Mouse (Mus musculus): Measurements from ENCODE around the gene Slc1a3.
A peak's percentile ranks its signal among the peaks of the same experiment; 100 is the strongest.

Slc1a3 gene

DNA sequence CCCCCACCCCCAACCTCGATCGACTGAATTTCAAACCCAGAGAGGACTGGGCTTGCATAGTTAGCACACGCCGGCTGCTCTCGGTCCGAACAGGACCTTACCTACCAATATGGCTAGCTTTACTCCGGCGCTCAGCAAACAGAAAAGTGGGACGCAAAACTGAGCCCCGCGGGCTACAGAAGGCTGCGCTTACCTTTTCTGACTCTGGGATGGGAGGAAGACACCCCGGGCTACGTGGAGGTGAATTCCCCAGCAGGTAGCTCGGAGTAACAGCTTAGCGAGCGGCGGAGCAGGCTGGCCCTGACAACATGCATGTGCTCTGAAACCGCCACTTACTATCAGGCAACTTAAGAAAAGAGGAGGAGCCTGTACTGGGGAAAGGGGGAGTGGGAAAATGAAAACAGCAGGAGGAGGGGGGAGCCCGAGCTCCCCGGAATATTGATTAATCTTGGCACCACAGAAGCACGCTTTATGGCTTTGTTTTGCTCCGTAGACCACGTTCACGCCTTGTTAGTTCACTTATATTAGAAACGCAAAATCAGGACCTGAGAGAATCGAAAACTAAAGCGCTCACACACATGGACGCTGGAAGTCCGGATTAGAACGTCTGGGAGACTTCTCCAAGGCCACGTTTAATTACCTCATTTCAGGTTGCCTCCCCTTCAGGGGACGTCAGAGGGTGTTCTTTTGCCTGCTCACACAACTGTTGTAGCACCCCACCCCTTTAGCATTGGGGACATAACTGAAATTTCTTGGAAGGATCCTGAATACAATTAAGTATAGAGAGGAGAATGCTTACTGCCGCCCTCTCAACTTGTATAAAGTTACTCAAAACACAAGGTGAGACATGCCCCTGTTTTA lies at the start of gene Slc1a3:
Slc1a3 (minus strand) TSS at position 619 of the 861 bp plus-strand sequence.
- no peak for DNase-seq (ENCODE audit: low read depth)

DNA sequence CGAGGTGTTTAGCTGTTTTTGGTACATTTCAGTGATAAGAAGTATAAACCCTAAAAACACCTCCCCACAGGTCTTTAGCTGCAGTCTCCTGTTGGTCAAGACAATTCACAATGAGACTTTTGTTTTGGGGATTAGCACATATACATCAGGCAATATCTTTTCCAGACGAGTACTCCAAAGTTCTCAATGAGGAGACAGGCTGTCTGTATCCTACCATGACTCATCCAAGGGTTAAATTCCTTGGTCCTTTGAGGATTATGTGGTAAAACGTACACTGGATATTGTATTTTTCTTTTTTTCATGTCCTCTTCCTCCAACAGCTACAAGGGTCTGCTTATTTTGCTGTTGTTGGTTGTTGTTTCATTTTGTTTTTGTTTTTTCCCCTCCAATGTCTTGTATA lies 48.5 kb upstream of the Slc1a3 start:
- peak; percentile 12 for DNase-seq (ENCODE audit: low read depth)

DNA sequence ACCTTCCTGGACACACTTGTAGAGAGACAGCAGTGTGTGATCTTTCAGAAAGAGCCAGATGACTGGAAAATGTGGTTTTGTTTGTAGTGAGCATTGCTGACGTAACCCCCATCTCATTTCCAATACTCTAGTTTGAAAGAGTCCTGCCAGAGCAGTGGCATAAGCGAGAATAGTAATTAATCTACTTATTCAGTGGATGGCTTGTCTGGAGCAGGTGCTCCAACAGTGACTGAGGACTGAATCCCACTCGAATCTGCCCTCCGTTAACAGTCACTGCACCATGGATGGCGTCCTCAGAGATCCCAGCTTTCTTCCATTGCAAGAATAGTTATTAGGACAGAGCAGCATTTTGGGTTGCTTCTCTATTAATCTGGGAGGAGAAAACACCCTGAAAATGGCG lies 45.9 kb upstream of the Slc1a3 start:
- DNase-seq (ENCODE audit: low read depth), result no peak

DNA sequence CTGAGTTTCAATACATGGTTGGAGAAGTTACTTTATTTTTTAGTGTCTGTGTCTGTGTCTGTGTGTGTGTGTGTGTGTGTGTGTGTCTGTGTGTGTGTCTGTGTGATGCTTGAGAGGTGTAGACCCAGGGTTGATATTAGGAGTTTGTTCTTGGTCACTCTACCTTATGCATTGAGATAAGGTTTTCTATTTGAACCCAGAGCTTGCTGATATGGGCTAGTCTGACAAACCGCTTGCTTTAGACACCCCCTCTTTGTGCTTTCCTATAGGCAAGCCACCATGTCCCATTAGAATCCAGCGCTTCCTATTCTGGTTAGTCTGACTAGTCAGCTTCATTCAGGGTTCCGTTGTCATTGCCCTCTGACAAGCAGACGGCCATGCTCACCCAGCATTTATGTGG lies 39.2 kb upstream of the Slc1a3 start:
- no peak for DNase-seq (ENCODE audit: low read depth)

DNA sequence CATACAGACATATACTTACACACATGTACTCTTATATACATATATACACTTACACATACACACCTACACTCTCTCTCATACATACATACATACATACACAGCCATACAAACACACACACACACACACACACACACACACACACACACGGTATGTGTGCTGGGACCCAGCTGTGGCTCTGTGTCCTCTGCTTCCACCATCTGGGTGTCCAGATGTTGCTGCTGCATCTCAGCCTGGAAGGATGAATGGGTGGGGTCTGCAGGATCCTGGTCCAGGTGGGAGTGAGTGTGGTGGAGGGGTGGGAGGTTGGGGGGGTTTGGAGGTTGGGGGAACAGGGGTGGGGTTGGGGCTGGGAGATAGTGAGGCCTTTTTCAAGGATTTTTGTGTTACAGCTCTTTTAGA lies 38.2 kb upstream of the Slc1a3 start:
- DNase-seq (ENCODE audit: low read depth), result no peak

DNA sequence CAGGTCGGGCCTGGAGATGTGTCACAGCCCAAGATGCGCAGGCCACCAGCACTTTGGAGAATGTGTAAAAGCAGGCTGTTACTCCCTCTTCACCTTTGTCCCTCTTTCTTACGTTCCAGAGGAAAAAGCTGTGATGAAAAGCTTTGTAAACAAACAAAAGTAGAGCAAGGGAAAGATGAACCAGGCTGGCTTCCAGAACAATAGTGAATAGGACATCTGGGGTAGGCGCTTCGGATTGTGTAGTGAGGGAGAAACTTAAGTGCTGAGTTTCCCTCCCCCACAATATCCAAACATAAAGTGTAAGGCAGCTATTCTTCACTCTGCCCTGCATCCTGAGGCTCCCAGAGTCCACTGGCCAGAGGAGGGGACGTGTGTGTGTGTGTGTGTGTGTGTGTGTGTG lies 31.0 kb upstream of the Slc1a3 start:
- no peak for DNase-seq (ENCODE audit: low read depth)

DNA sequence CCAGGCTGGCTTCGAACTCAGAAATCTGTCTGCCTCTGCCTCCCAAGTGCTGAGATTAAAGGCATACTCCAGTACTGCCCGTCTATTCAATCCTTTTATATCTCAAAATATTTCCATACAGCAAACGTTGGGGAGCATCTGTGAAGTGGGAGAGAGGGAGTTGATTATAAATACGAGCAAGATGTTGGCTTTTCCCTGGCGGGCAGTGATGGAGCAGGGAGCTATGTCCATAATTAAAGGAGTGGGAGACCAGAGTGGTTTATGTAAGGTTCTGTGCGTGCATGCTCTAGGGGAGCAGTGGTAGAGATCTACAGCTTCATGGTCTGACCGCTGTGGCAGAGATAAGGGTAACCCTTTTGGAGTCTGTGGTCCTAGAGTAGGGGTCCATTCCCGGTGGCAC lies 30.2 kb upstream of the Slc1a3 start:
- no peak for DNase-seq (ENCODE audit: low read depth)

DNA sequence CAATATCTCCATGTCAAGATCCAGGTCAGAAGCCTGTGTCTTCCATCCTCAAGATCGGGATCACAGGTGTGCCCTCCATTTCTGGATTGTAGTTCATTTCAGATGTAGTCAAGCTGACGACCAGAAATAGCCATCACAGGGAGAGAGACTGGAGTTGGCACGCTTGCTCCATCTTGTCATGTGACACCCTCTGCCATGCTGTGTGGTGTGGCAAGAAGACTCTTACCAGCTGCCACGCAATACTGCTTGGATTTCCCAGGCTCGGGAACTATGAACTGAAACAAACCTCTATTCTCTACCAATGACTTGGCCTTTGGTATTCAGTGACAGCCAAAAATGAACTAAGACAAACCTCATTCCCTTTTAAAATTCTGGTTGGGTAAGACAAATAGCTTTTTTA lies 27.6 kb upstream of the Slc1a3 start:
- peak; percentile 22 for DNase-seq (ENCODE audit: low read depth)

DNA sequence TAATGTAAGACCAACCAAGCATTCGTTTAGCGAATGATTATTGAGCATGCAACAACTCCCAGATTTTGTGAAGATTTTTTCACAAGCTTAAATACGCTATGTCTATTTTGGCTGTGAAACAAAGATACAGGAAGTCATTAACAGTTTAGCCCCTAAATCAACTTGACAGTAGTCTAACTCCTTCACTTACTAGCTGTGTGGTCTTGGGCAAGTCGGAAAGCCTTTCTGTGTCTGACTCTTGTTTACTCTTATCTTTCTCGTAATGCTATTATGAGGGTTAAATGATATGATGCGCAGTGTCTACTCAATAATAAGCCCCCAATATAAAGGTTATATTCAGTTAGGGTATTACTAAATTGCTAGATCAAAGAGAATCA lies 23.8 kb upstream of the Slc1a3 start:
- DNase-seq (ENCODE audit: low read depth), result no peak

DNA sequence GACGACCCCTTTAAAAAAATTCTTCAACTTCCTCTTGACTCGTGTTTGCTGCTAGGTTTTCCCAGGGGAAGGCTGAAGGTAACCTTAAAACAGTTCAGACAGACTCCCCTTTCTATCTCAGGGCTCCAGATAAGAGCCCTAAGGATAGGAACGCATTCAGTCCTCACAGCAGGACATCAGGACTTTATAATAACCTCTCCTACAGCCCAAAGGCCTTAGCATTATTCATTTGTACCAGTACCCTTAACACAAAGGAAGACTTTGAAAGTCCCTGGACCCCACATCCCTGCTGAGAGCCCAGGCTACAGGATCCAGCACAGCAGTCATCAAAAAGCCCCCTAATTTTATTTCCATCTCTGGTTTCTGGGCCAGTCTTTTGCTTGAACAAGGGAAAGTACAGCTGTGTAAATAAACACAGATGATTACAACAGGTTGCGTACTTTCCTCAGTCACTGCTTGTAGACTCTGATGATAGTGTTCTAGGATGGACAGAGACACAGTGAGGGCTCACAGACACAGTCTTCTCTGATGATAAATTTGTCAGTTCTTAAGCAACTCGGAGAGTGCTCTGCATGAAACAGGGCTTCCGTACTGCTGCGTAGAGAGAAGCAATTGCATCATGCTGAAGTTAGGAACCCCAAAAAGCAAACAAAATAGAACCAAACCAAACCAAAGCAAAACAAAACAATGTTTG lies 23.3 kb upstream of the Slc1a3 start:
- no peak for DNase-seq (ENCODE audit: low read depth)

DNA sequence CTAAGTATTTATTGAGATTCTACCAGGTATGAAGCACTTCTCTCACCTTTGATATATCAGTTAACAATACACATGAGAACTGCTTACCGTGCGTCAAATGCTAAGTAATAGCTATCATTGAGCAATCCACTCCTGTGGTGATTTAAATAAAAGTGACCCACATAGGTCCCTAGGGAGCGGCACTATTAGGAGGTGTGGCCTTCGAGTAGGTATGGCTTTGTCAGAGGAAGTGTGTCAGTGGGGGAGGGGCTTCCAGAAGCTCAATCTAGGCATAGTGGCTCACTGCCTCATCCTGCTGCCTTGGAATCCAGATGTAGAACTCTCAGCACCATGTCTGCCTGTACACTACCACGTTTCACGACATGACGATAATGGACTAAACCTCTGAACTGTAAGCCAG lies 18.3 kb upstream of the Slc1a3 start:
- no peak for DNase-seq (ENCODE audit: low read depth)

DNA sequence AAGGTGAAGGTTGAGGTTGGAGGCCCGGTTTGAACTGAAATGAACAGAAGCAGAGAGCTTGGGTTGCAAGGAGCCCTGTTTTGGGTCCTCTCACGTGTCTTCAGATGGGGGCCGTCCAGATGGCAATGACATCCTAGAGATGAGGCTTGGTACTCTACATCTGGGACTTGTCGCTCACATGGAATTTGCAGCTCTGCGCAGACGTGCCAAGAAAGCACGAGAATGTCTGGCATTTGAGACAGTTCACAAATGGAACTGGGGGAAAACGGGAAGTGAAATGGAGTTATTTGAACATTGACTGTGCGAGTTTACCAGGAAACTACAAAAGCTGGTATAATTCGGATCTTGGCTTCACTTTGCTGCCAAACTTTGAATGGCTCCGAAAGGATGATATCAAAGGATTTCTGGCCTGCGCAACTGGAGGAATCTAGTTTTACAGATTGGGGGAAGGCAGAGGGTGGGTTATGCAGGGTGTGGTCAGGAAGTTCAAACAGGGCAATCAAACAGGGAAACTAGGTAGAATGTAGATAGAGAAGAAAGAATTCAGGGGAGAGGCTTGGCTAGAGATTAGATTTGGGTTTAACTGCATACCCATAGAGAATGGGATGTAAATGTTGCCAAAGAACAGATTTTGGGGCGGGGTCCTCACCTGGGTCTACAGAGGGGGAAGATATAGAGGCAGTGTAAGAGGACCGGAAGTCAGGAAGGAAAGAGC lies 12.0 kb upstream of the Slc1a3 start:
- no peak for DNase-seq (ENCODE audit: low read depth)

DNA sequence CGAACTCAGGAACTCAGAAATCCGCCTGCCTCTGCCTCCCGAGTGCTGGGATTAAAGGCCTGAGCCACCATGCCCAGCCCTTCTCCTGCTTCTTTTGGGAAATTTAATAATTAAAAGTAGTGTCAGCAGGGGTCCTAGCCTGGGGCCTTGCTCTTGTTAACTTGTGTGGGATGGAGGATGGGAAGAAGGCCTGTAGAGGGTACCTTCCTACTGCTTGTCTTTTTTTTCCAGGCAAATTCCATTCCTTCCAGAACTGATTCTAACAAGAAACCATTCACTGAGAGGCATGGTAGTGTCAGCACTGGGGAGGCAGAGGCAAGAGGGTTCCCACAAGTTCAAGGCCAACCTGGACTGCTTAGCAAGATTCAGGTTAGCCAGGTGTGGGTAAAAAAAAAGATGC lies 11.2 kb upstream of the Slc1a3 start:
- no peak for DNase-seq (ENCODE audit: low read depth)

DNA sequence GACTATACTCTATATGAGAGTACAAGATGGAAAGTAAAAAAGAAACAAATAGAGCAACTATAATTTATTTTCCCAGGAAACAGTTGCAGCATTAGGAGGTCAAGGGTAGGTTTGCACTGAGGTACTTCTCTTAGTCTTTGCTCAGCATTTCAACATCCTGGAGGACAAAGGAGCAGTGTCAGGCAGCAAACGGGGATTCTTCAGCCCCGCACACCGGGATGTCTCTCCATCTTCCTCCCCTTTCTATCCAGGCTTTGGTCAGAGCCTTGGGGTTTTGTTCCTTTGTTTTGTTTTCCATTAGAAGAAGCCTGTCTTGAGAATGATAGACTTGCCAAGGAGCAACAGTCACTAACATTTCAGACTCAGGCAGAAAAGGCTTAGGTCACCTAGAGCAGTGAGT lies 10.4 kb upstream of the Slc1a3 start:
- DNase-seq (ENCODE audit: low read depth), result no peak

DNA sequence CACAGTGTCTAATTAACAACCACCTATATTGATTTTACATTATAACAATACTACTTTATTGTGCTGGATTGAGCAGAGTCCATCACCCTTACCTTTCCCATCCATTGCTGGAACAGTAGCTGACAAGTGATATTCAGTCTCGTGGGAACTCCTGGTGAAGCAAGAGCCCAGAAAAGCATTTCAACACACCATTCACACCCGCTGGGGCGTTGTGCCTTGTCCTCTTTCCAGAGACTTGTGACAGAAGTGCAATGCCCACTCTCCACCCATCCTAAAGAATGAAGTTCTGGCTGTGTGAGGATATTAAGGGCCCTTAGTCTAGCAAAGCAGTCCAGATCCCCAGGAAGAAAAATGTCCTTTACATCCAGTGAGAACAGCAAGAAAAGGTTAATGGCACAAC lies 7.9 kb upstream of the Slc1a3 start:
- DNase-seq (ENCODE audit: low read depth), result no peak

DNA sequence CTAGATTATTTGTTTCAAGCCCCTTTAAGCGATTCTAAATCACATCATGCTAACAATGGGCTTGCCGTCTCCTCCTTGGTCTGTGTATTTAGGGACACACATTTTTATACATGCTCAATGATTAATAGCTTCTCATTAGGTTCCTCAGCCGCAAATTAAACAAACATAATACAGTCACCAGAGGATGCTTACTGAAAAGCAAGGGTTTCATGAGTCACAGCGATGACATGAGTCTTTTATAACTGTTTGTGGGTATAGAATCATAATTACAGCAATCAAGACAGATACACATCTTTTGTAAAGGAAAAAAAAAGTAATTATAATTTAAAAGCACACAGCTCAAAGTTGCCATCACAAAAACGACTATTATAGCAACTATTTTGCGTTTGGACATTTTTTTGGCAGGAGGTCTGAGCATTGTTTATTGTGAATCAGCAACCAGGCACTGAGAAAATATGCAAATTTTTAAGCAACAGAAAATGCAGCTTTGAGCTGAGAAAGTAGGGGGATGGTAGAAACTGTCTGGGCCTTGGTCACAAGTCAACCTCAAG lies 6.5 kb upstream of the Slc1a3 start:
- peak; percentile 46 for DNase-seq (ENCODE audit: low read depth)

DNA sequence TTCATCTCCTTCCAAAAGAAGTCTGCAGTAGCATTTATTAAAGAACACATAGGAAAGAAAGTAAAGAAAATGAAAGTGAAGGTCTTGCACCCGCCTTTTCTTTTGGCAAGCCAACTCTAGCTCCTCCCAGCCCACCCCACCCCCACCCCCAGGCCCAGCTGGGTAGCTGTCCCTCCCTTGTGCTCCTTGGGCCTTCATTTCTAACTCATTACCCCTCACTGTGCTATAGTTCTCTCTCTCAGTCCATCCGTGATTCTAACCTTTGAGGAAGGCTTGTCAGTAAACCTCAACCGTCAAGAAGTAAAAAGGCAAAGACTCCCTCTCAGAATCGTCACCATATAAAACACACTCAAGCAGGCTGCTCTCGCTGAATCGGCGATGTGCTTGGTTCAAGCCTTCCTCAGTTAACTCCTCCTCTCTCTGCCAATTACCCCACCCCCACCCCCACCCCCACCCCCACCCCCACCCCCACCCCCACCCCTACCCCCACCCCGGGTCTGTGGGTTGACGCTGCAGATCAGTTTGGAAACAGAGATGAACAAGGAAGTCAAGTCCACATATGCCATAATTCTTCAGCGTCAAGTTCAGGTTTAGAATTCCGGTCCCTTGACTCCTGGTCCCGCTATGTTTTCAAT lies 5.9 kb upstream of the Slc1a3 start:
- DNase-seq (ENCODE audit: low read depth), result no peak

DNA sequence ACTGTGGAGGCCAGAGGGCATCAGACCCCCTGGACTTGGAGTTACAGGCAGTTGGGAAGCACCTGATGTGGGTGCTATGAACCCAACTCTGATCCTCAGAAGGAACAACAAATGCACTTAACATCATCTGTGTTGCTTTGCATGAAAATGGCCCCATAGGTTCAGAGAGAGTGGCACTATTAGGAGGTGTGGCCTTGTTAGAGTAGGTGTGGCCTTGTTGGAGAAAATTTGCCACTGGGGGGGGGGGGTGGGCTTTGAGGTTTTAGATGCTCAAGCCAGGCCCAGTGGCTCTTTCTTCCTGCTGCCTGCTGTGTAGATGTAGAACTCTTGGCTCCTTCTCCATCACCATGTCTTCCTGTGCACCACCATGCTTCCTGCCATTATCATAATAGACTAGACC lies 5.1 kb upstream of the Slc1a3 start:
- no peak for DNase-seq (ENCODE audit: low read depth)

DNA sequence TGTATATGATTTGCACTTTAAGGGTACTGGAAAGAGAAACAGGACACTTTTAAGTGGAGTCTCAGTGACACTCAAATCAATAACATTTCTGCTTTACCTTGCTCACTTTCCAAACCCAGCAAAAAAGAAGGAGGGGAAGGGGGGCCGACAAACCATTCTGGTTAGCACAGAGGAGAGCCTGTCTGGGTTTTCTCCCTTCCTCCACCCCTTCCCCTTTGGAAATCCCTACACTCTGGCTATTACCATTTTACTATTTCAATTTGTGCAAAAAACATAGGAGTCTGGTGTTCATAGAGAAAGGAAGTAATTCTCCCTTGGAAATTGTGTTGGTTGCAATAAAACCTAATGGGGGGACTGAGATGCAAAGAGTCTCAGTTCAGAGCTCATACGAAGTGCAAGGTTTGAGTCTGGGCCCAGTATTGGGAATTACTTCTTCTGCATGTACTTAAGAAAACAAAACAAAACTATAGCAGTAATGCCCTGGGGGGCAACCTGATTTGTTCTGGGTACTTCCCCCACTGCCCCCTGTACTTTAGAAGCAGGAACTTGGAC lies 1.9 kb upstream of the Slc1a3 start:
- DNase-seq (ENCODE audit: low read depth), result no peak

DNA sequence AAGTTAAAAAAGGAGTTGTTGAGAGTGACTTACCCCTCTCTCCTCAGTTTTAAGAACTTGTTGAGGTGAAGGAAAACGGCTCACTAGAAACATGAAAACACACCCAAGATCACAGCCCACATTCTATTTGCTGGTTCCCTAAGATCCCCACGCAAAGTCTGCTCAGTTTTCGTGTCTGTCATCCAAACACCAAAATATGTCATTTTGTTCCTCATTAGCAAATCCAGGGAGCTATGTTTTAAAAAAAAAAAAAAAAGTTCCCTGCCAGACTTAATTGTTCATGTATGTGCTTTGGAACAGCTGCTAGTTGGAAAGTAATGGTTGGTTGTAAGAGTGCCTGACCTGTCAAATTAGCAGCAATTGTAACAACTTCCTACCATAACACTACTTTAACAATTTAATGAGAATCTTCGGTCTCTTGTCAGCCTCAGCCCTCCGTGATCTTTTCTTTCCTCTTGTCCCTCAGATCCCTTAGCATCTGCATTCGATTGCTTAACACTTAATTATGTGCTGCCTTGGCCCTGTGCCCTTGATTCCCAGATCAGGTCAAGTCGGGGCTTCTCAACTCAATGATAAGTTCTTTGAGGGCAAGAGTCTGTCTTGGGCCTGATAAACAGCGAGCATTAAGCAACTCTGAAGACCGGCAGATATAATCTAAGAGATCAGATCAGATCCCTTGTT lies 1.2 kb upstream of the Slc1a3 start:
- DNase-seq (ENCODE audit: low read depth), result no peak

DNA sequence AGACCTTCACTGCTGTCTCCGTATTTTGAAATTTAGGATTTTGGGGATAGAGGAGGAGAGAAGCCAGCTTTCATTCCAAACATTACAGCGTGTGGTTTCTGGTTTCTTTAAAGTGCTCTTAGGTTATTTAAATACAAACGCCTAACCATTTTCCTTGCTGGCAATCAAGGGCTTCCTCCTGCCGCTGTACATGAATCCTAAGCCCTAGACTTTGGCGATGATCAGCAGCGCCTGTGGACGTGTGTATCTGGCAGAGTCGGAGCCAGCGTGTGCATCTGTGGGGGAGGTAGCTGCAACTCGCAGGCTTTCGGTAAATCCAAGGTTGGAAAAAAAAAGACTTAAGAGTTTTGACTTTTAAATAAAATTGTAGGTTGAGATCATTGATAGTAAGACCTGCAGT lies 986 bp downstream of the Slc1a3 start:
- no peak for DNase-seq (ENCODE audit: low read depth)
